Mouse (Mus musculus): ENCODE data around the gene Ap2b1. TPM values are rescaled to one million over a fixed set of nuclear protein-coding genes. Genes with fewer than 3 reads are reported as not detected.

Ap2b1 gene
- polyA plus RNA-seq, 1 experiment from 2014 or later = 51.5 TPM

- H3K27me3 ChIP-seq (ENCODE audit: control insufficient read depth, insufficient read depth, low read length) = peaks cover 32% of the 10 kb centered on the region
- ATAC-seq (replicated peaks; ENCODE audit: insufficient number of reproducible peaks, low FRiP score, low TSS enrichment) = no peak
Measured at GRCm38 (mm10) chr11:83445001-83445400, 146.2 kb downstream of the Ap2b1 start.

GRCm38 (mm10) chr11:83447612-83448011 is 148.8 kb downstream of the Ap2b1 start:
- Histone ChIP-seq H3K27ac (ENCODE audit: low read depth, low read length) (no peak overlapping the region), H3K9ac (ENCODE audit: low read depth, low read length) (no peak overlapping the region), H3K4me2 (no peak overlapping the region)

More at GRCm38 (mm10) chr11:83445001-83445400, 146.2 kb downstream of the Ap2b1 start:
- H3K4me1 ChIP-seq (ENCODE audit: control insufficient read depth, insufficient read depth, low read length) = peaks cover 57% of the 10 kb centered on the region
- no peaks in the 10 kb centered on the region for H3K36me3 ChIP-seq (ENCODE audit: control insufficient read depth, insufficient read depth, low read length)
- H3K9me3 ChIP-seq (replicated peaks; ENCODE audit: control insufficient read depth, low read length) = no peaks in the 10 kb centered on the region
- 26% methylated on average over 19 of the region's 19 CpGs for WGBS (ENCODE audit: insufficient replicate concordance)
- H3K4me3 ChIP-seq (ENCODE audit: low read depth, low read length) = peak overlapping the region; percentile 24
- no peak overlapping the region for H3K27ac ChIP-seq (ENCODE audit: low read depth, low read length)
- peak overlapping the region; percentile 54 for H3K4me2 ChIP-seq
- no peak overlapping the region for H3K9ac ChIP-seq (ENCODE audit: low read depth, low read length)

GRCm38 (mm10) chr11:83448021-83448926 is 149.4 kb downstream of the Ap2b1 start:
- 0 out of 2 replicates have a peak, but pooled peaks have one; percentile 27 for ATAC-seq (replicated peaks; ENCODE audit: insufficient number of reproducible peaks, low FRiP score, low TSS enrichment)
- Histone ChIP-seq H3K4me2 (no peak overlapping the region; the same call in none of the 2 replicates), H3K27ac (ENCODE audit: low read depth, low read length) (peak overlapping the region; percentile 73), H3K9me3 (replicated peaks; ENCODE audit: control insufficient read depth, low read length) (no peaks in the 10 kb centered on the region), H3K36me3 (ENCODE audit: control insufficient read depth, insufficient read depth, low read length) (no peaks in the 10 kb centered on the region), H3K27me3 (ENCODE audit: control insufficient read depth, insufficient read depth, low read length) (peaks cover 12% of the 10 kb centered on the region), H3K4me1 (ENCODE audit: control insufficient read depth, insufficient read depth, low read length) (peaks cover 48% of the 10 kb centered on the region), H3K9ac (ENCODE audit: low read depth, low read length) (0 out of 2 replicates have a peak overlapping the region, but pooled peaks have one; percentile 10), H3K4me3 (ENCODE audit: low read depth, low read length) (no peak overlapping the region)
- WGBS (ENCODE audit: insufficient replicate concordance) = 30% methylated on average over 16 of the region's 16 CpGs

More at GRCm38 (mm10) chr11:83447612-83448011, 148.8 kb downstream of the Ap2b1 start:
- peaks cover 48% of the 10 kb centered on the region for H3K4me1 ChIP-seq (ENCODE audit: control insufficient read depth, insufficient read depth, low read length)
- no peaks in the 10 kb centered on the region for H3K36me3 ChIP-seq (ENCODE audit: control insufficient read depth, insufficient read depth, low read length)
- WGBS (ENCODE audit: insufficient replicate concordance) = 70% methylated on average over 10 of the region's 10 CpGs
- H3K4me3 ChIP-seq (ENCODE audit: low read depth, low read length) = no peak overlapping the region
- ATAC-seq (replicated peaks; ENCODE audit: insufficient number of reproducible peaks, low FRiP score, low TSS enrichment) = no peak
- peaks cover 15% of the 10 kb centered on the region for H3K27me3 ChIP-seq (ENCODE audit: control insufficient read depth, insufficient read depth, low read length)
- H3K9me3 ChIP-seq (replicated peaks; ENCODE audit: control insufficient read depth, low read length) = no peaks in the 10 kb centered on the region

GRCm38 (mm10) chr11:83448927-83449236 is 150.1 kb downstream of the Ap2b1 start:
- H3K4me1 ChIP-seq (ENCODE audit: control insufficient read depth, insufficient read depth, low read length) = peaks cover 42% of the 10 kb centered on the region
- ATAC-seq (replicated peaks; ENCODE audit: insufficient number of reproducible peaks, low FRiP score, low TSS enrichment) = peak; percentile 54
- H3K27ac ChIP-seq (ENCODE audit: low read depth, low read length) = peak overlapping the region; percentile 73

GRCm38 (mm10) chr11:83449298-83449697 is 150.5 kb downstream of the Ap2b1 start:
- H3K27me3 ChIP-seq (ENCODE audit: control insufficient read depth, insufficient read depth, low read length) = peaks cover 3% of the 10 kb centered on the region; the same call in 1 of the 2 replicates
- H3K4me2 ChIP-seq = no peak overlapping the region
- WGBS (ENCODE audit: insufficient replicate concordance) = 31% methylated on average over 4 of the region's 4 CpGs
- no peak overlapping the region for H3K4me3 ChIP-seq (ENCODE audit: low read depth, low read length)
- no peaks in the 10 kb centered on the region for H3K36me3 ChIP-seq (ENCODE audit: control insufficient read depth, insufficient read depth, low read length)
- H3K9me3 ChIP-seq (replicated peaks; ENCODE audit: control insufficient read depth, low read length) = no peaks in the 10 kb centered on the region
- H3K4me1 ChIP-seq (ENCODE audit: control insufficient read depth, insufficient read depth, low read length) = peaks cover 42% of the 10 kb centered on the region
- H3K27ac ChIP-seq (ENCODE audit: low read depth, low read length) = peak overlapping the region; percentile 25; the same call in 1 of the 2 replicates
- ATAC-seq (replicated peaks; ENCODE audit: insufficient number of reproducible peaks, low FRiP score, low TSS enrichment) = peak; percentile 40; the same call in 1 of the 2 replicates
- H3K9ac ChIP-seq (ENCODE audit: low read depth, low read length) = no peak overlapping the region

More at GRCm38 (mm10) chr11:83448927-83449236, 150.1 kb downstream of the Ap2b1 start:
- Histone ChIP-seq H3K36me3 (ENCODE audit: control insufficient read depth, insufficient read depth, low read length) (no peaks in the 10 kb centered on the region), H3K4me3 (ENCODE audit: low read depth, low read length) (no peak overlapping the region), H3K9ac (ENCODE audit: low read depth, low read length) (no peak overlapping the region), H3K9me3 (replicated peaks; ENCODE audit: control insufficient read depth, low read length) (no peaks in the 10 kb centered on the region), H3K27me3 (ENCODE audit: control insufficient read depth, insufficient read depth, low read length) (peaks cover 6% of the 10 kb centered on the region), H3K4me2 (no peak overlapping the region; the same call in 1 of the 2 replicates)

GRCm38 (mm10) chr11:83450550-83450949 is 151.7 kb downstream of the Ap2b1 start:
- no peak overlapping the region for H3K9ac ChIP-seq (ENCODE audit: low read depth, low read length)
- peaks cover 48% of the 10 kb centered on the region for H3K4me1 ChIP-seq (ENCODE audit: control insufficient read depth, insufficient read depth, low read length)
- H3K27ac ChIP-seq (ENCODE audit: low read depth, low read length) = no peak overlapping the region
- WGBS (ENCODE audit: insufficient replicate concordance) = 36% methylated on average over 1 of the region's 1 CpGs
- H3K36me3 ChIP-seq (ENCODE audit: control insufficient read depth, insufficient read depth, low read length) = no peaks in the 10 kb centered on the region
- no peaks in the 10 kb centered on the region for H3K9me3 ChIP-seq (replicated peaks; ENCODE audit: control insufficient read depth, low read length)
- H3K4me2 ChIP-seq = no peak overlapping the region
- peaks cover 1% of the 10 kb centered on the region; the same call in 1 of the 2 replicates for H3K27me3 ChIP-seq (ENCODE audit: control insufficient read depth, insufficient read depth, low read length)
- no peak overlapping the region for H3K4me3 ChIP-seq (ENCODE audit: low read depth, low read length)
- no peak for ATAC-seq (replicated peaks; ENCODE audit: insufficient number of reproducible peaks, low FRiP score, low TSS enrichment)

- Histone ChIP-seq H3K9ac (ENCODE audit: low read depth, low read length) (no peak overlapping the region), H3K4me3 (ENCODE audit: low read depth, low read length) (no peak overlapping the region), H3K36me3 (ENCODE audit: control insufficient read depth, insufficient read depth, low read length) (no peaks in the 10 kb centered on the region), H3K4me1 (ENCODE audit: control insufficient read depth, insufficient read depth, low read length) (peaks cover 49% of the 10 kb centered on the region), H3K9me3 (replicated peaks; ENCODE audit: control insufficient read depth, low read length) (no peaks in the 10 kb centered on the region), H3K27ac (ENCODE audit: low read depth, low read length) (no peak overlapping the region), H3K4me2 (no peak overlapping the region), H3K27me3 (ENCODE audit: control insufficient read depth, insufficient read depth, low read length) (no peaks in the 10 kb centered on the region)
- no peak for ATAC-seq (replicated peaks; ENCODE audit: insufficient number of reproducible peaks, low FRiP score, low TSS enrichment)
- 84% methylated on average over 10 of the region's 10 CpGs for WGBS (ENCODE audit: insufficient replicate concordance)
Measured at GRCm38 (mm10) chr11:83451281-83451680, 152.5 kb downstream of the Ap2b1 start.

GRCm38 (mm10) chr11:83454548-83454947 is 155.7 kb downstream of the Ap2b1 start:
- peak; percentile 40; the same call in 1 of the 2 replicates for ATAC-seq (replicated peaks; ENCODE audit: insufficient number of reproducible peaks, low FRiP score, low TSS enrichment)
- Histone ChIP-seq H3K4me2 (0 out of 2 replicates have a peak overlapping the region, but pooled peaks have one; percentile 12), H3K4me3 (ENCODE audit: low read depth, low read length) (no peak overlapping the region), H3K27ac (ENCODE audit: low read depth, low read length) (no peak overlapping the region), H3K4me1 (ENCODE audit: control insufficient read depth, insufficient read depth, low read length) (peaks cover 27% of the 10 kb centered on the region), H3K9me3 (replicated peaks; ENCODE audit: control insufficient read depth, low read length) (no peaks in the 10 kb centered on the region), H3K36me3 (ENCODE audit: control insufficient read depth, insufficient read depth, low read length) (no peaks in the 10 kb centered on the region), H3K27me3 (ENCODE audit: control insufficient read depth, insufficient read depth, low read length) (no peaks in the 10 kb centered on the region; the same call in 1 of the 2 replicates), H3K9ac (ENCODE audit: low read depth, low read length) (no peak overlapping the region)
- 8% methylated on average over 4 of the region's 4 CpGs for WGBS (ENCODE audit: insufficient replicate concordance)

Measured in heart, embryonic 11.5 days (tissue).